27 mouse cellular contexts compared by ENCODE assay signal in the genomic region with DNA sequence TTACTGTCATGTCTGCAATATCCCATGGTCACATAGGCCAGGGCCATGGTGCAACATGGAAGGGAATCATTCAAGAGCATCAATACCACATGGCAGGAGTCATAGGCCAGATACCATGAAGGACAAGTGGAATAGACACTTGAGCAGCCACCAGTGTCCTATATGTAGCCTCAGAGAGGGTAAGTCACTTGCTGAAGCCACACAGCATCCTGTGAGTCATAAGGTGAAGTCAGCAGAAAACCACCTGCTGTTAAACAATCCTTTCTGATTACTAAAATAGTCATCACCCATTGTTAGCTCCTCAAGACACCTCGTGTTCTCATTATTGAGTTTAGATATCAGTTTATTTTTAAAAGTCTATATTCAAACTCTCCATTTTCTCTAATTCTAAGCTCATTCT.
DNase-seq lines count a peak whose midpoint lies in the region; ATAC-seq lines count a peak whose summit lies in the region.
"Had no signal": no experiment of that assay in that cellular context is flagged by ENCODE, and none has a peak within 500 bp of the region (broad histone marks: within the 10 kb centered on the region; RNA-seq: fewer than 3 reads in every experiment).

No protein-coding gene starts in this region.

- no peak overlapping the region for H3K4me3 ChIP-seq in midbrain, embryonic 11.5 days (ENCODE audit: low read depth, low read length)
- H3K4me3 ChIP-seq: embryonic facial prominence, embryonic 10.5 days; embryonic facial prominence, embryonic 13.5 days; erythroblast, embryonic 14.5 days; forebrain, embryonic 12.5 days; forebrain, embryonic 15.5 days; heart, adult 2 months; heart, embryonic 10.5 days; heart, embryonic 13.5 days had no signal

- H3K4me1 ChIP-seq in midbrain, embryonic 11.5 days (ENCODE audit: control insufficient read depth, insufficient read depth, low read length), result peaks cover 6% of the 10 kb centered on the region; the same call in 1 of the 2 replicates

- 80% methylated on average over 1 of the region's 1 CpGs for WGBS in midbrain, embryonic 11.5 days

- no peaks in the 10 kb centered on the region for H3K9me3 ChIP-seq in midbrain, embryonic 11.5 days (ENCODE audit: control insufficient read depth, low read length)
- H3K9me3 ChIP-seq: embryonic facial prominence, embryonic 10.5 days; embryonic facial prominence, embryonic 13.5 days; forebrain, embryonic 12.5 days; forebrain, embryonic 15.5 days; heart, embryonic 10.5 days; heart, embryonic 13.5 days had no signal

- no peaks in the 10 kb centered on the region for H3K36me3 ChIP-seq in midbrain, embryonic 11.5 days (ENCODE audit: control insufficient read depth, insufficient read depth, low read length)
- H3K36me3 ChIP-seq: embryonic facial prominence, embryonic 10.5 days; embryonic facial prominence, embryonic 13.5 days; forebrain, embryonic 12.5 days; forebrain, embryonic 15.5 days; heart, embryonic 10.5 days; heart, embryonic 13.5 days had no signal

- no peaks in the 10 kb centered on the region for H3K27me3 ChIP-seq in midbrain, embryonic 11.5 days (ENCODE audit: control insufficient read depth, insufficient read depth, low read length)
- H3K27me3 ChIP-seq: embryonic facial prominence, embryonic 13.5 days; forebrain, embryonic 12.5 days; forebrain, embryonic 15.5 days; heart, embryonic 13.5 days had no signal

- DNase-seq in 416B (ENCODE audit: low read depth) (peak; percentile 48), R1 (ENCODE audit: low read depth, low spot score) (peak; percentile 12)
- peak; percentile 35 for DNase-seq in CD4-positive, CD25-positive, alpha-beta regulatory T cell, adult 2 months (ENCODE audit: low read depth, low spot score)
- DNase-seq in ovary, postnatal 14 days (ENCODE audit: low spot score), result no peak
- no peak for DNase-seq in embryo, embryonic 10.5 days (ENCODE audit: low spot score)
- no peak for DNase-seq in midbrain, embryonic 11.5 days (ENCODE audit: low spot score, missing footprints)
- DNase-seq: adrenal gland, adult 8-10 months; adrenal gland, postnatal 25 days; cerebellum, adult 18-20 months; cerebellum, adult 9-10 months; cerebellum, postnatal 14 days; gastrocnemius, postnatal 10 days; gastrocnemius, postnatal 36 days; heart, adult 2 months; heart, postnatal 14 days; heart, postnatal 4 days; kidney, adult 2 months had no signal

- H3K9ac ChIP-seq in midbrain, embryonic 11.5 days (ENCODE audit: low read length), result no peak overlapping the region
- H3K9ac ChIP-seq: embryonic facial prominence, embryonic 13.5 days; forebrain, embryonic 12.5 days; forebrain, embryonic 15.5 days; heart, embryonic 13.5 days; hindbrain, embryonic 14.5 days had no signal

- H3K4me2 ChIP-seq in midbrain, embryonic 11.5 days, result no peak overlapping the region
- H3K4me2 ChIP-seq: embryonic facial prominence, embryonic 13.5 days; forebrain, embryonic 12.5 days; forebrain, embryonic 15.5 days; heart, embryonic 13.5 days; hindbrain, embryonic 14.5 days had no signal

- no peak overlapping the region for H3K27ac ChIP-seq in midbrain, embryonic 11.5 days (ENCODE audit: low read depth, low read length)
- H3K27ac ChIP-seq: embryonic facial prominence, embryonic 10.5 days; embryonic facial prominence, embryonic 13.5 days; forebrain, embryonic 12.5 days; forebrain, embryonic 15.5 days; heart, adult 2 months; heart, embryonic 10.5 days; heart, embryonic 13.5 days; hindbrain, embryonic 14.5 days had no signal

- ATAC-seq in inflammation-experienced regulatory T-cells, adult 6 months, result peak; percentile 63
- no peak for ATAC-seq in midbrain, embryonic 11.5 days (ENCODE audit: low FRiP score)
- ATAC-seq: forebrain, embryonic 15.5 days; intestine, embryonic 16.5 days had no signal

Comparison
In these comparisons a context has a peak if more than half of its experiments do, and no peak if none do; other contexts are left out.
1. DNase-seq: peak in 416B (single experiment), CD4-positive, CD25-positive, alpha-beta regulatory T cell, adult 2 months (single experiment) and R1 (single experiment); none in ovary, postnatal 14 days (single experiment), embryo, embryonic 10.5 days (single experiment) and midbrain, embryonic 11.5 days (single experiment).